Mouse (Mus musculus) gastrocnemius, adult 2 months (tissue): ENCODE measurements at regions not wholly inside any gene's neighbourhood (a gene's known extent, or its start where the extent isn't known, plus 50 kb on each side); places are given as distances from the start of the nearest gene placed in this dataset.

ENCODE experiments used
- DNase-seq: peaks from one replicate; pipeline ENCODE4 v3.0.0; 2022
- H3K27ac ChIP-seq: fragments of 200-600 bp; 2 replicates; pipeline ENCODE4 v1.8.1; 2022; ENCODE audit warnings: mild to moderate bottlenecking
- H3K4me3 ChIP-seq: fragments of 200-600 bp; 2 replicates; pipeline ENCODE4 v1.8.1; 2022; ENCODE audit warnings: mild to moderate bottlenecking, moderate library complexity
- CTCF ChIP-seq: fragments of 200-600 bp; IDR thresholded peaks from 2 replicates; pipeline ENCODE4 v1.8.1; 2022; ENCODE audit warnings: antibody characterized with exemption, mild to moderate bottlenecking, moderate library complexity
- intact Hi-C: fragments of 180-260 bp; cut with DNase I; formaldehyde crosslinking; loops from one replicate; pipeline ENCODE4 v1.15.1; 2025

- intact Hi-C loops, result no loop called here
- TF ChIP-seq CTCF, result no peak
- Histone ChIP-seq H3K4me3 (no peak overlapping the region), H3K27ac (no peak overlapping the region)
- no peak for DNase-seq
Measured at GRCm38 (mm10) chr9:47429691-47430090, 100.3 kb upstream of the Cadm1 start.

GRCm38 (mm10) chr9:47432715-47433114 lies 97.3 kb upstream of the Cadm1 start:
- no peak overlapping the region for H3K27ac ChIP-seq
- no peak for TF ChIP-seq CTCF
- no peak for DNase-seq
- no peak overlapping the region for H3K4me3 ChIP-seq
- intact Hi-C loops, result no loop called here

- intact Hi-C loops, result no loop called here
- no peak for TF ChIP-seq CTCF
- Histone ChIP-seq H3K4me3 (no peak overlapping the region), H3K27ac (no peak overlapping the region)
- DNase-seq, result no peak
Measured at GRCm38 (mm10) chr9:47433185-47433584, 96.8 kb upstream of the Cadm1 start.

- no peak overlapping the region for H3K27ac ChIP-seq
- no peak overlapping the region for H3K4me3 ChIP-seq
- no peak for TF ChIP-seq CTCF
- intact Hi-C loops, result no loop called here
- DNase-seq, result no peak
Measured at GRCm38 (mm10) chr9:47434091-47434490, 95.9 kb upstream of the Cadm1 start.

GRCm38 (mm10) chr9:47438976-47439375 lies 91.0 kb upstream of the Cadm1 start:
- Histone ChIP-seq H3K27ac (no peak overlapping the region), H3K4me3 (no peak overlapping the region)
- intact Hi-C loops, result no loop called here
- TF ChIP-seq CTCF, result no peak
- DNase-seq, result no peak

GRCm38 (mm10) chr9:47439506-47439905 lies 90.5 kb upstream of the Cadm1 start:
- no peak for DNase-seq
- H3K27ac ChIP-seq, result no peak overlapping the region
- H3K4me3 ChIP-seq, result no peak overlapping the region
- TF ChIP-seq CTCF, result no peak
- intact Hi-C loops, result no loop called here

GRCm38 (mm10) chr9:47440128-47440527 lies 89.8 kb upstream of the Cadm1 start:
- intact Hi-C loops, result no loop called here
- no peak; the same call in 1 of the 2 replicates for TF ChIP-seq CTCF
- Histone ChIP-seq H3K4me3 (no peak overlapping the region), H3K27ac (no peak overlapping the region)
- DNase-seq, result no peak

GRCm38 (mm10) chr9:47441155-47441554 lies 88.8 kb upstream of the Cadm1 start:
- TF ChIP-seq CTCF, result no peak
- intact Hi-C loops, result no loop called here
- Histone ChIP-seq H3K27ac (no peak overlapping the region), H3K4me3 (no peak overlapping the region)
- DNase-seq, result no peak

GRCm38 (mm10) chr9:47444168-47444567 lies 85.8 kb upstream of the Cadm1 start:
- TF ChIP-seq CTCF, result no peak
- H3K4me3 ChIP-seq, result no peak overlapping the region
- intact Hi-C loops, result no loop called here
- DNase-seq, result no peak
- no peak overlapping the region for H3K27ac ChIP-seq

GRCm38 (mm10) chr9:47444752-47445151 lies 85.2 kb upstream of the Cadm1 start:
- no peak overlapping the region for H3K27ac ChIP-seq
- no peak overlapping the region for H3K4me3 ChIP-seq
- DNase-seq, result no peak
- intact Hi-C loops, result no loop called here
- no peak for TF ChIP-seq CTCF

- intact Hi-C loops, result no loop called here
- TF ChIP-seq CTCF, result no peak
- H3K4me3 ChIP-seq, result no peak overlapping the region
- H3K27ac ChIP-seq, result no peak overlapping the region
- no peak for DNase-seq
Measured at GRCm38 (mm10) chr9:47445332-47445731, 84.6 kb upstream of the Cadm1 start.

GRCm38 (mm10) chr9:47452752-47453151 lies 77.2 kb upstream of the Cadm1 start:
- intact Hi-C loops, result no loop called here
- no peak for DNase-seq
- no peak for TF ChIP-seq CTCF
- Histone ChIP-seq H3K4me3 (no peak overlapping the region), H3K27ac (no peak overlapping the region)

- peak overlapping the region; percentile 24; the same call in 1 of the 2 replicates for H3K4me3 ChIP-seq
- H3K27ac ChIP-seq, result peak overlapping the region; percentile 67
- no peak for TF ChIP-seq CTCF
- intact Hi-C loops, result no loop called here
- DNase-seq, result no peak
Measured at GRCm38 (mm10) chr9:47458721-47459418, 71.1 kb upstream of the Cadm1 start.

GRCm38 (mm10) chr9:47459461-47460049 lies 70.4 kb upstream of the Cadm1 start:
- intact Hi-C loops, result no loop called here
- no peak overlapping the region for H3K4me3 ChIP-seq
- no peak for DNase-seq
- H3K27ac ChIP-seq, result peak overlapping the region; percentile 49
- TF ChIP-seq CTCF, result no peak
